ENCODE assay signal across 17 mouse cellular contexts in the genomic region with DNA sequence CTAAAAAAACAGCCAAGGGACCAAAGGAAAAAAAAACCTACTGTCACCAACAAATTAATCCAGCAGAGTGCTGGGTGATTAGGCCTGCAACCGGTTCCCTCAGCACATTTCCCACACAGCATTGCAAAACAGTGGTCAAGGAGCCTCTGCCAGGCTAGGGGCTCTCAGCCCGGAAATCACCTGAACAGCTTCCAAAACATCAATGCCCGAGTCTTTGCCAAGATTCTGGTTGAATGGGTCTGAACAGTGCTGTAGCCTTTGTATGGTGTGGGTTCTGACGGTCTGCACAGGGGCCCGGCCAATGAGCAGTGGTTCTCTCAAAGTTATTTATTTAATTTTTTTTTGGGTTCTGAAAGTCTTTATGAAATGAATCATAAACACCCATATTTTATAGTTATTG. TPM values are rescaled to one million over a fixed set of nuclear protein-coding genes. Genes with fewer than 3 reads are reported as not detected.
DNase-seq lines count a peak whose midpoint lies in the region; ATAC-seq lines count a peak whose summit lies in the region.
"Had no signal": no experiment of that assay in that cellular context is flagged by ENCODE, and none has a peak within 500 bp of the region (broad histone marks: within the 10 kb centered on the region; RNA-seq: fewer than 3 reads in every experiment).

No protein-coding gene starts in this region.

- peaks cover 3% of the 10 kb centered on the region; the same call in 1 of the 2 replicates for H3K4me1 ChIP-seq in hindbrain, embryonic 13.5 days (replicated peaks)
- H3K4me1 ChIP-seq in hindbrain, embryonic 12.5 days = no peaks in the 10 kb centered on the region
- no peaks in the 10 kb centered on the region; the same call in 1 of the 2 replicates for H3K4me1 ChIP-seq in hindbrain, embryonic 16.5 days (ENCODE audit: control insufficient read depth, insufficient read depth, low read depth, low read length)
- H3K4me1 ChIP-seq: midbrain, embryonic 12.5 days had no signal

- WGBS in hindbrain, embryonic 13.5 days = 59% methylated on average over 5 of the region's 5 CpGs
- WGBS in hindbrain, embryonic 12.5 days = 68% methylated on average over 5 of the region's 5 CpGs
- 45% methylated on average over 5 of the region's 5 CpGs for WGBS in hindbrain, embryonic 16.5 days

- no peak overlapping the region for H3K27ac ChIP-seq in hindbrain, embryonic 13.5 days
- no peak overlapping the region for H3K27ac ChIP-seq in hindbrain, embryonic 12.5 days
- peak overlapping the region; percentile 42; the same call in 1 of the 2 replicates for H3K27ac ChIP-seq in hindbrain, embryonic 16.5 days (ENCODE audit: low read depth, low read length)
- H3K27ac ChIP-seq: heart, embryonic 15.5 days; liver, embryonic 15.5 days; midbrain, embryonic 12.5 days had no signal

- H3K9ac ChIP-seq in hindbrain, embryonic 13.5 days = 0 out of 2 replicates have a peak overlapping the region, but pooled peaks have one; percentile 35
- H3K9ac ChIP-seq in hindbrain, embryonic 12.5 days = no peak overlapping the region
- no peak overlapping the region for H3K9ac ChIP-seq in hindbrain, embryonic 16.5 days (ENCODE audit: low read depth, low read length)
- H3K9ac ChIP-seq: heart, embryonic 15.5 days; liver, embryonic 15.5 days; midbrain, embryonic 12.5 days had no signal

- peak; percentile 32 for DNase-seq in ovary, adult 18-20 months (ENCODE audit: low spot score)
- DNase-seq in ovary, postnatal 14 days (ENCODE audit: low spot score) = no peak
- DNase-seq in lung, postnatal 25 days (ENCODE audit: low spot score) = peak; percentile 44
- no peak for DNase-seq in kidney, adult 8-10 months
- no peak for DNase-seq in heart, adult 9 months (ENCODE audit: low spot score in 2 of 2)
- DNase-seq: adrenal gland, postnatal 36 days; cerebellum, adult 9-11 months; kidney, adult 11 months; thymus, postnatal 14 days had no signal

- H3K27me3 ChIP-seq in hindbrain, embryonic 13.5 days = no peaks in the 10 kb centered on the region
- no peaks in the 10 kb centered on the region for H3K27me3 ChIP-seq in hindbrain, embryonic 12.5 days
- no peaks in the 10 kb centered on the region for H3K27me3 ChIP-seq in hindbrain, embryonic 16.5 days (replicated peaks; ENCODE audit: control insufficient read depth, insufficient read depth, low read length)
- H3K27me3 ChIP-seq: heart, embryonic 15.5 days; liver, embryonic 15.5 days; midbrain, embryonic 12.5 days had no signal

- H3K36me3 ChIP-seq in hindbrain, embryonic 13.5 days = peaks cover 50% of the 10 kb centered on the region
- H3K36me3 ChIP-seq in hindbrain, embryonic 12.5 days = peaks cover 46% of the 10 kb centered on the region
- peaks cover 21% of the 10 kb centered on the region for H3K36me3 ChIP-seq in hindbrain, embryonic 16.5 days (ENCODE audit: control insufficient read depth, insufficient read depth, low read length)

- H3K4me2 ChIP-seq in hindbrain, embryonic 13.5 days = no peak overlapping the region
- H3K4me2 ChIP-seq in hindbrain, embryonic 12.5 days (replicated peaks) = no peak overlapping the region
- no peak overlapping the region for H3K4me2 ChIP-seq in hindbrain, embryonic 16.5 days (ENCODE audit: low read length)
- H3K4me2 ChIP-seq: heart, embryonic 15.5 days; liver, embryonic 15.5 days; midbrain, embryonic 12.5 days had no signal

- no peak for ATAC-seq in hindbrain, embryonic 13.5 days (ENCODE audit: low FRiP score)
- ATAC-seq in hindbrain, embryonic 12.5 days (ENCODE audit: low FRiP score) = no peak; the same call in 1 of the 2 replicates
- peak; percentile 56; the same call in 1 of the 2 replicates for ATAC-seq in hindbrain, embryonic 16.5 days
- ATAC-seq: CD4-positive, CD25-positive, alpha-beta regulatory T cell, adult 4 months had no signal

- H3K9me3 ChIP-seq in hindbrain, embryonic 13.5 days = no peaks in the 10 kb centered on the region
- no peaks in the 10 kb centered on the region for H3K9me3 ChIP-seq in hindbrain, embryonic 12.5 days (replicated peaks)
- H3K9me3 ChIP-seq in hindbrain, embryonic 16.5 days (ENCODE audit: control insufficient read depth, low read length) = no peaks in the 10 kb centered on the region
- H3K9me3 ChIP-seq: heart, embryonic 15.5 days; liver, embryonic 15.5 days; midbrain, embryonic 12.5 days had no signal

- no peak overlapping the region for H3K4me3 ChIP-seq in hindbrain, embryonic 13.5 days
- H3K4me3 ChIP-seq in hindbrain, embryonic 12.5 days = no peak overlapping the region
- no peak overlapping the region for H3K4me3 ChIP-seq in hindbrain, embryonic 16.5 days (ENCODE audit: low read length)
- H3K4me3 ChIP-seq: heart, embryonic 15.5 days; left cerebral cortex, adult 2 months; liver, embryonic 15.5 days; midbrain, embryonic 12.5 days had no signal

RNA-seq across cellular contexts. Expression of gene Actr1a, which starts 20.1 kb away (rescaled TPM):
- polyA plus RNA-seq in hindbrain, embryonic 13.5 days (2015; fragmentation: Nextera tagmentation; extraction: Ambion mirVana) = 310 and 317 TPM in 2 replicates
- polyA plus RNA-seq in hindbrain, embryonic 12.5 days (2016; fragmentation: Nextera tagmentation; extraction: Ambion mirVana) = 240 and 246 TPM in 2 replicates
- 351 and 369 TPM in 2 replicates for polyA plus RNA-seq in hindbrain, embryonic 16.5 days (2015; fragmentation: Nextera tagmentation; extraction: Ambion mirVana)

RNA-seq across cellular contexts. Expression of gene Sufu, which starts 21.2 kb away (rescaled TPM):
- polyA plus RNA-seq in hindbrain, embryonic 13.5 days (2015; fragmentation: Nextera tagmentation; extraction: Ambion mirVana) = 25.0 and 26.3 TPM in 2 replicates
- 37.7 and 39.3 TPM in 2 replicates for polyA plus RNA-seq in hindbrain, embryonic 12.5 days (2016; fragmentation: Nextera tagmentation; extraction: Ambion mirVana)
- polyA plus RNA-seq in hindbrain, embryonic 16.5 days (2015; fragmentation: Nextera tagmentation; extraction: Ambion mirVana) = 19.8 and 24.2 TPM in 2 replicates

RNA-seq across cellular contexts. Expression of gene 2310034G01Rik, which starts 25.4 kb away (rescaled TPM):
- polyA plus RNA-seq in hindbrain, embryonic 13.5 days (2015; fragmentation: Nextera tagmentation; extraction: Ambion mirVana) = 2.4 and 2.7 TPM in 2 replicates
- polyA plus RNA-seq in hindbrain, embryonic 12.5 days (2016; fragmentation: Nextera tagmentation; extraction: Ambion mirVana) = 1.4 and 1.5 TPM in 2 replicates
- polyA plus RNA-seq in hindbrain, embryonic 16.5 days (2015; fragmentation: Nextera tagmentation; extraction: Ambion mirVana) = 2.4 TPM in 2 replicates

RNA-seq across cellular contexts. Expression of gene Mfsd13a, which starts 34.6 kb away (rescaled TPM):
- polyA plus RNA-seq in hindbrain, embryonic 13.5 days (2015; fragmentation: Nextera tagmentation; extraction: Ambion mirVana) = 8.2 and 11.2 TPM in 2 replicates
- 7.1 and 7.6 TPM in 2 replicates for polyA plus RNA-seq in hindbrain, embryonic 12.5 days (2016; fragmentation: Nextera tagmentation; extraction: Ambion mirVana)
- polyA plus RNA-seq in hindbrain, embryonic 16.5 days (2015; fragmentation: Nextera tagmentation; extraction: Ambion mirVana) = 13.0 and 13.4 TPM in 2 replicates

RNA-seq across cellular contexts. Expression of gene Cuedc2, which starts 37.0 kb away (rescaled TPM):
- 317 and 326 TPM in 2 replicates for polyA plus RNA-seq in hindbrain, embryonic 13.5 days (2015; fragmentation: Nextera tagmentation; extraction: Ambion mirVana)
- 239 and 261 TPM in 2 replicates for polyA plus RNA-seq in hindbrain, embryonic 12.5 days (2016; fragmentation: Nextera tagmentation; extraction: Ambion mirVana)
- polyA plus RNA-seq in hindbrain, embryonic 16.5 days (2015; fragmentation: Nextera tagmentation; extraction: Ambion mirVana) = 343 and 362 TPM in 2 replicates

Comparison
In these comparisons a context has a peak if more than half of its experiments do, and no peak if none do; other contexts are left out.
1. DNase-seq: peak in ovary, adult 18-20 months (single experiment) and lung, postnatal 25 days (single experiment); none in ovary, postnatal 14 days (single experiment), kidney, adult 8-10 months (0 of 2) and heart, adult 9 months (0 of 2).